Mouse (Mus musculus) hindbrain, embryonic 13.5 days (tissue): ENCODE results near the gene Pycard. TPM values are rescaled to one million over a fixed set of nuclear protein-coding genes. Genes with fewer than 3 reads are reported as not detected.
"Not testable (repeated sequence)": the region's sequence is repeated elsewhere in the genome, so short reads cannot be mapped to it uniquely, and the experiment has no call there.

Experiments
- ATAC-seq: fragments of 200-750 bp; cut with Nextera tagmentation; 2 replicates; pipeline ENCODE4 v1.8.0; 2017; ENCODE audit warnings: moderate TSS enrichment; ENCODE audit not compliant: low FRiP score
- H3K27ac ChIP-seq: fragments of 300-500 bp; sonication (generic); 2 replicates; pipeline ENCODE4 v1.5.1; 2015; ENCODE audit warnings: inconsistent platforms, mild to moderate bottlenecking, moderate library complexity
- H3K27me3 ChIP-seq: fragments of 300-500 bp; sonication (generic); 2 replicates; pipeline ENCODE4 v1.6.1; 2015; ENCODE audit warnings: mild to moderate bottlenecking, inconsistent platforms
- H3K36me3 ChIP-seq: fragments of 300-500 bp; sonication (generic); 2 replicates; pipeline ENCODE4 v1.6.1; 2015; ENCODE audit warnings: mild to moderate bottlenecking, inconsistent platforms
- H3K4me1 ChIP-seq: fragments of 300-500 bp; sonication (generic); replicated peaks from 2 replicates; pipeline ENCODE4 v1.6.1; 2015; ENCODE audit warnings: inconsistent platforms
- H3K4me2 ChIP-seq: fragments of 300-500 bp; sonication (generic); 2 replicates; pipeline ENCODE4 v1.6.1; 2015; ENCODE audit warnings: inconsistent platforms, mild to moderate bottlenecking, moderate library complexity
- H3K4me3 ChIP-seq: fragments of 300-500 bp; sonication (generic); 2 replicates; pipeline ENCODE4 v1.5.1; 2015; ENCODE audit warnings: mild to moderate bottlenecking, inconsistent platforms
- H3K9ac ChIP-seq: fragments of 300-500 bp; sonication (generic); 2 replicates; pipeline ENCODE4 v1.6.1; 2015; ENCODE audit warnings: mild to moderate bottlenecking, inconsistent platforms
- H3K9me3 ChIP-seq: fragments of 300-500 bp; sonication (generic); 2 replicates; pipeline ENCODE4 v1.6.1; 2016; ENCODE audit warnings: inconsistent platforms
- WGBS: fragments of 180-500 bp; shearing (Covaris S2); methylation state at CpG from one replicate; pipeline ENCODE4 v1.1.7; 2015; 5-methylcytosine and 5-hydroxymethylcytosine counted together
- polyA plus RNA-seq: library from polyadenylated mRNA; unstranded; fragments of >200 nt; fragmentation: Nextera tagmentation; extraction: Ambion mirVana; gene quantifications from 2 replicates; pipeline ENCODE4 v1.2.1, GENCODE M21; 2015

Gene Pycard
- polyA plus RNA-seq, 1 experiment from 2014 or later: 8.2 TPM

GRCm38 (mm10) chr7:128018275-128018674 lies 24.6 kb upstream of the Pycard start:
- no peak for ATAC-seq
- no peaks in the 10 kb centered on the region for H3K27me3 ChIP-seq
- no peak overlapping the region for H3K9ac ChIP-seq
- H3K27ac ChIP-seq: no peak overlapping the region
- no peak overlapping the region for H3K4me2 ChIP-seq
- no peaks in the 10 kb centered on the region for H3K4me1 ChIP-seq
- no peaks in the 10 kb centered on the region for H3K9me3 ChIP-seq
- 89% methylated on average over 3 of the region's 3 CpGs for whole genome bisulfite sequencing
- no peak overlapping the region for H3K4me3 ChIP-seq
- no peaks in the 10 kb centered on the region for H3K36me3 ChIP-seq

DNA sequence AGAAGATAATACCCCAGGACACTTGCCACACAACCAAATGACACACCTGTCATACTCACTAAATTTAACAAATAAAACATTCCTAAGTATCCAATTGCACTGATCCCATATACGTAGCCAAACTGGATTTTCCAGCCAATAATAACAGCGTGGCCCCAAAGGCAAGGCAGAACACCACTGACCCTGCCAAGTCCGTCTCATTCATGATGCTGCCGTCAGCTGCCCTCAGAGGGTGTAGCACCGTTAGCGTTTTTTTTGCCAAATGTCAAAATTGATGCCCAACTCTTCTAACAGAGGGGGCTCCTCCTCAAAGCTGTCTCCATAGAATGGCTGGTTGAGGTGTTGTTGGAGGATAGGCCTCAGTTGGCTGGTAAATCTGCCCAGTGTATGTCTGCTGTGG lies 23.0 kb upstream of the Pycard start:
- Histone ChIP-seq H3K4me1 (no peaks in the 10 kb centered on the region), H3K4me3 (no peak overlapping the region), H3K27me3 (no peaks in the 10 kb centered on the region), H3K27ac (no peak overlapping the region), H3K9ac (no peak overlapping the region), H3K9me3 (no peaks in the 10 kb centered on the region), H3K4me2 (no peak overlapping the region), H3K36me3 (no peaks in the 10 kb centered on the region)
- ATAC-seq: no peak
- 92% methylated on average over 6 of the region's 6 CpGs for WGBS

- not testable (repeated sequence) for H3K4me3 ChIP-seq, ATAC-seq, H3K9me3 ChIP-seq, H3K9ac ChIP-seq, H3K27me3 ChIP-seq, H3K36me3 ChIP-seq, H3K4me1 ChIP-seq, H3K27ac ChIP-seq, H3K4me2 ChIP-seq
- WGBS: 91% methylated on average over 5 of the region's 5 CpGs
Measured at GRCm38 (mm10) chr7:128016134-128016533, 22.5 kb upstream of the Pycard start.

DNA sequence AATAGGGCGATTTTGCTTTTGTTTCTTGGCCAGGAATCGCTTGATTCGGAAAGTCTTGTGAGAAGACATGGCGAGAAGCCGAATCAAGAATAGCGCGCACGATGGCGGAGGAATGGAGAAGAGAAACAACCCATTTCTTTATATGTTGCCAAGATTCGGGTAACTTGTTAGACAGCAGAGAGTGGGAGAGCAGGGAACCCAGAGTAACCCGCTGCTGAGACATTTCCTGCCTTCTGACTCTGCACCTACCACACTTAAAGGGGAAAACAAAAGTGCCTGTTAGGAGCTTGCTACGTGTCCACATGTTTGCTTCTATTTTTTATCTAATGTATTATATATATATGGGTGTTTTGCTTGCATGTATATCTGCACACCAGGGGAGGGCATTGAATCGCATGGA lies 19.4 kb upstream of the Pycard start:
- Histone ChIP-seq H3K4me2 (no peak overlapping the region), H3K9me3 (no peaks in the 10 kb centered on the region), H3K9ac (no peak overlapping the region), H3K27me3 (no peaks in the 10 kb centered on the region), H3K4me1 (no peaks in the 10 kb centered on the region), H3K4me3 (no peak overlapping the region), H3K36me3 (no peaks in the 10 kb centered on the region), H3K27ac (no peak overlapping the region)
- WGBS: 94% methylated on average over 13 of the region's 13 CpGs
- no peak for ATAC-seq

DNA sequence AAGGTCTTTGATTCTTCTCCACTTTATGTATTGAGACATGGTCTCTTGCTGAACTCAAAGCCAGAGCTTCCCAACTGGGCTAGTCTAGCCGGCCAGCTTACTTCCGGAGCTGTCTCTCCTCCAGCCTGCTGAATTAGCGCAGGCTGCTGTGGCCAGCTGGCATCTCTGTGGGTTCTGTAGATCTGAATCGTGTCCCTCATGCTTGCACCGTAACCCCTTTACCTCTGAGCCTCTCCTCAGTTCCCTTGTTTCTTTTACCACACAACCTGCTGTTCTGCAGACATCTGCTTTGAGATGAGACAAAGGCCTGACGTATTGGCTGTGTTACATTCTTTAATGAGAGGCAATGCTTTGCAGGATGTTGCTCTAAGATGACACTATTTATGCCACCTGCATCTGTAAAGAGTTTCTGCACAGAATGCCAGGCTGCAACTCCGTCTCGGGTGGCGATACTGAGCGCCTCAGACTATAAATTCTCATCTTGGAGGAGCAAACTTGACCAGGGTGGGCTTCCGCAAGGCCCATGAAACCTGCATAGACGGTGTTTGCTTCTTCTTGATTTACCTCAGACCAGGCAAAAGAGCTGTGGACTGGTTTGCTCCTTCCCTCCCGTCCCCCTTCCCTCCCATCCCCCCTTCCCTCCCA lies 18.6 kb upstream of the Pycard start:
- 73% methylated on average over 13 of the region's 13 CpGs for WGBS
- Histone ChIP-seq H3K27ac (no peak overlapping the region), H3K9ac (no peak overlapping the region), H3K4me1 (no peaks in the 10 kb centered on the region), H3K9me3 (no peaks in the 10 kb centered on the region), H3K4me3 (no peak overlapping the region), H3K36me3 (no peaks in the 10 kb centered on the region), H3K4me2 (no peak overlapping the region), H3K27me3 (0 out of 2 replicates have a peak, but pooled peaks cover 3% of the 10 kb centered on the region)
- no peak for ATAC-seq

DNA sequence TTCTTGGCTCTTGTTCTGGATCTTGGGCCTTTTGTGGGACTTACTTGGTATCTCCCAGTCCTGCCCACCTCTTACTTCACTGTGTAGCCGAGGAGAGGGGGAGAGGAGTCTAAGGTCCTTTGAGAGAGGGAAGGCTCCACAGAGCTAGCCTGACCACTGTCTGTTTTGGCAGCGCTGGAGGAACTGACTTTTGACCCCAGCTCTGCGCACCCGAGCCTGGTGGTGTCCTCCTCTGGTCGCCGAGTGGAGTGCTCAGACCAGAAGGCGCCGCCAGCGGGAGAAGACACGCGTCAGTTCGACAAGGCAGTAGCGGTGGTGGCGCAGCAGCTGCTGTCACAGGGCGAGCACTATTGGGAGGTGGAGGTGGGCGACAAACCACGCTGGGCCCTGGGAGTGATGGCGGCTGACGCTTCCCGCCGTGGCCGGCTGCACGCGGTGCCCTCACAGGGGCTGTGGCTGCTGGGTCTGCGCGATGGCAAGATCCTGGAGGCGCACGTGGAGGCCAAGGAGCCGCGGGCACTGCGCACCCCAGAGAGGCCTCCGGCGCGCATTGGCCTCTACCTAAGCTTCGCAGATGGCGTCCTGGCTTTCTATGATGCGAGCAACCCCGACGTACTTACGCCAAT lies 16.2 kb upstream of the Pycard start:
- 0 out of 2 replicates have a peak overlapping the region, but pooled peaks have one; percentile 14 for H3K4me3 ChIP-seq
- no peak for ATAC-seq
- 59% methylated on average over 40 of the region's 40 CpGs for WGBS
- no peaks in the 10 kb centered on the region for H3K9me3 ChIP-seq
- no peaks in the 10 kb centered on the region for H3K36me3 ChIP-seq
- peaks cover 16% of the 10 kb centered on the region; the same call in 1 of the 2 replicates for H3K27me3 ChIP-seq
- H3K4me1 ChIP-seq: peaks cover 2% of the 10 kb centered on the region; the same call in 1 of the 2 replicates
- H3K4me2 ChIP-seq: peak overlapping the region; percentile 36
- H3K27ac ChIP-seq: no peak overlapping the region
- 0 out of 2 replicates have a peak overlapping the region, but pooled peaks have one; percentile 5 for H3K9ac ChIP-seq

GRCm38 (mm10) chr7:128006193-128006592 lies 12.5 kb upstream of the Pycard start:
- Histone ChIP-seq H3K9ac (no peak overlapping the region), H3K4me1 (peaks cover 11% of the 10 kb centered on the region), H3K27me3 (peaks cover 30% of the 10 kb centered on the region), H3K9me3 (no peaks in the 10 kb centered on the region), H3K27ac (no peak overlapping the region), H3K4me3 (no peak overlapping the region), H3K36me3 (no peaks in the 10 kb centered on the region), H3K4me2 (no peak overlapping the region)
- 80% methylated on average over 7 of the region's 7 CpGs for WGBS
- ATAC-seq: no peak

- H3K4me1 ChIP-seq: peaks cover 11% of the 10 kb centered on the region
- H3K36me3 ChIP-seq: no peaks in the 10 kb centered on the region
- 33% methylated on average over 35 of the region's 35 CpGs for WGBS
- no peak for ATAC-seq
- H3K4me3 ChIP-seq: no peak overlapping the region; the same call in 1 of the 2 replicates
- peaks cover 30% of the 10 kb centered on the region for H3K27me3 ChIP-seq
- H3K9me3 ChIP-seq: no peaks in the 10 kb centered on the region
- no peak overlapping the region for H3K27ac ChIP-seq
- peak overlapping the region; percentile 26 for H3K4me2 ChIP-seq
- peak overlapping the region; percentile 24; the same call in 1 of the 2 replicates for H3K9ac ChIP-seq
Measured at GRCm38 (mm10) chr7:128004487-128005362, 11.1 kb upstream of the Pycard start.

DNA sequence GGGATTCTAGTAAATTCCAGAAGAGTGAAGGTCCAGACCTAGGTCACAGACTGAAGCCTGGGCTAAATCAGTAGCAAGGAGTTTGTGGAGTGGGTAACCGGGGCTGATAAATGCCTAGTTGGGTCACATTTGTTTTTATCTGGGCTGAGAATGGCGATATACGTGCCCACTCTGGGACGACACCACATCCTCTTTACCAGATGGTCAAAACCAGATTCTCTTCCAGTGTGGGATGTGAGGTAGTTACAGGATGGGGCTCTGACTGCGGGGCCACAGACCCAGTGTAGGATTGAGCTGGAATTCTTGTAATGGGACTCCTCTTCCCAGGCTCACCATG lies 10.5 kb upstream of the Pycard start:
- Histone ChIP-seq H3K9ac (peak overlapping the region; percentile 24; the same call in 1 of the 2 replicates), H3K4me2 (no peak overlapping the region; the same call in 1 of the 2 replicates), H3K9me3 (no peaks in the 10 kb centered on the region), H3K4me3 (no peak overlapping the region), H3K27me3 (peaks cover 30% of the 10 kb centered on the region), H3K4me1 (peaks cover 11% of the 10 kb centered on the region), H3K27ac (no peak overlapping the region), H3K36me3 (no peaks in the 10 kb centered on the region)
- ATAC-seq: no peak
- 76% methylated on average over 5 of the region's 5 CpGs for WGBS

GRCm38 (mm10) chr7:128003688-128004087 lies 10.0 kb upstream of the Pycard start, which contains the start of gene Trim72:
TSS of gene Trim72 (plus strand) at chr7:128003949.
- Histone ChIP-seq H3K9ac (peak within 1 kb of the TSS; percentile 24; the same call in 1 of the 2 replicates), H3K4me2 (peak within 1 kb of the TSS; percentile 26), H3K27ac (no peak within 1 kb of the TSS), H3K4me3 (no peak within 1 kb of the TSS; the same call in 1 of the 2 replicates), H3K36me3 (no peaks in the 10 kb centered on the region), H3K9me3 (no peaks in the 10 kb centered on the region), H3K4me1 (peaks cover 11% of the 10 kb centered on the region), H3K27me3 (peaks cover 30% of the 10 kb centered on the region)
- 93% methylated on average over 2 of the region's 2 CpGs for WGBS
- no peak for ATAC-seq

GRCm38 (mm10) chr7:128003098-128003497 lies 9.4 kb upstream of the Pycard start:
- no peaks in the 10 kb centered on the region for H3K36me3 ChIP-seq
- WGBS: 93% methylated on average over 6 of the region's 6 CpGs
- H3K4me3 ChIP-seq: no peak overlapping the region
- H3K27me3 ChIP-seq: peaks cover 30% of the 10 kb centered on the region
- ATAC-seq: no peak
- H3K9me3 ChIP-seq: no peaks in the 10 kb centered on the region
- H3K9ac ChIP-seq: no peak overlapping the region
- H3K4me2 ChIP-seq: no peak overlapping the region
- H3K27ac ChIP-seq: no peak overlapping the region
- peaks cover 11% of the 10 kb centered on the region for H3K4me1 ChIP-seq
